8 mouse cellular contexts compared by ENCODE assay signal in genomic region chr11:120349986-120350702, GRCm38 (mm10). TPM values are rescaled to one million over a fixed set of nuclear protein-coding genes. Genes with fewer than 3 reads are reported as not detected.
A peak's percentile ranks its signal among the peaks of the same experiment; 100 is the strongest.
DNase-seq lines count a peak whose midpoint lies in the region; ATAC-seq and TF ChIP-seq lines count a peak whose summit lies in the region.

No protein-coding gene starts in this region.

- peak; percentile 45 for TF ChIP-seq POLR2A in brain, embryonic 14.5 days (IDR thresholded peaks at IDR 0.05; ENCODE audit: borderline replicate concordance, extremely low read depth, insufficient read depth, insufficient read length, poor library complexity, severe bottlenecking)

- peak; percentile 96 for TF ChIP-seq EP300 in heart, postnatal 0 days (IDR thresholded peaks at IDR 0.05; ENCODE audit: low read depth)

- H3K9ac ChIP-seq in forebrain, embryonic 11.5 days (ENCODE audit: low read length), result peak overlapping the region; percentile 100
- H3K9ac ChIP-seq in heart, postnatal 0 days (replicated peaks; ENCODE audit: low read depth, low read length), result peak overlapping the region; percentile 100
- H3K9ac ChIP-seq in neural tube, embryonic 14.5 days (replicated peaks; ENCODE audit: low read depth, low read length), result peak overlapping the region; percentile 100

- ATAC-seq in CD4-positive, CD25-positive, alpha-beta regulatory T cell, adult 4 months, result peak; percentile 19
- peak; percentile 80 for ATAC-seq in forebrain, embryonic 11.5 days (replicated peaks; ENCODE audit: low FRiP score)
- peak; percentile 78 for ATAC-seq in heart, postnatal 0 days (ENCODE audit: insufficient read depth, low read depth)
- peak; percentile 52 for ATAC-seq in neural tube, embryonic 14.5 days (ENCODE audit: low read depth)

- TF ChIP-seq CTCF in brain, embryonic 14.5 days (IDR thresholded peaks at IDR 0.05; ENCODE audit: borderline replicate concordance, extremely low read depth, insufficient read depth, insufficient read length), result no peak
- no peak; the same call in none of the 2 replicates for TF ChIP-seq CTCF in heart, postnatal 0 days (IDR thresholded peaks at IDR 0.05; ENCODE audit: low read depth)

- peaks cover 16% of the 10 kb centered on the region for H3K4me1 ChIP-seq in forebrain, embryonic 11.5 days (replicated peaks; ENCODE audit: control insufficient read depth, insufficient read depth, low read length)
- H3K4me1 ChIP-seq in heart, postnatal 0 days (ENCODE audit: control insufficient read depth, insufficient read depth), result peaks cover 26% of the 10 kb centered on the region
- peaks cover 30% of the 10 kb centered on the region for H3K4me1 ChIP-seq in neural tube, embryonic 14.5 days (ENCODE audit: control insufficient read depth, insufficient read depth, low read length)

- WGBS in forebrain, embryonic 11.5 days, result under 1% methylated on average over 68 of the region's 68 CpGs
- under 1% methylated on average over 67 of the region's 68 CpGs for WGBS in heart, postnatal 0 days
- WGBS in neural tube, embryonic 14.5 days, result under 1% methylated on average over 66 of the region's 68 CpGs

- H3K27me3 ChIP-seq in forebrain, embryonic 11.5 days (ENCODE audit: control insufficient read depth, insufficient read depth, low read length), result no peaks in the 10 kb centered on the region
- H3K27me3 ChIP-seq in heart, postnatal 0 days (ENCODE audit: control insufficient read depth, insufficient read depth, low read length), result no peaks in the 10 kb centered on the region
- H3K27me3 ChIP-seq in neural tube, embryonic 14.5 days (ENCODE audit: control insufficient read depth, insufficient read depth, low read length), result no peaks in the 10 kb centered on the region

- peaks cover 3% of the 10 kb centered on the region; the same call in 1 of the 2 replicates for H3K36me3 ChIP-seq in forebrain, embryonic 11.5 days (ENCODE audit: control insufficient read depth, insufficient read depth, low read length)
- peaks cover 10% of the 10 kb centered on the region for H3K36me3 ChIP-seq in heart, postnatal 0 days (replicated peaks; ENCODE audit: control insufficient read depth, insufficient read depth, low read length)
- H3K36me3 ChIP-seq in neural tube, embryonic 14.5 days (ENCODE audit: control insufficient read depth, insufficient read depth, low read length), result peaks cover 6% of the 10 kb centered on the region

- peak overlapping the region; percentile 100 for H3K4me3 ChIP-seq in forebrain, embryonic 11.5 days (ENCODE audit: low read depth, low read length)
- peak overlapping the region; percentile 98 for H3K4me3 ChIP-seq in heart, postnatal 0 days (ENCODE audit: low read depth, low read length)
- peak overlapping the region; percentile 100 for H3K4me3 ChIP-seq in neural tube, embryonic 14.5 days (ENCODE audit: low read depth, low read length)

- H3K9me3 ChIP-seq in forebrain, embryonic 11.5 days (ENCODE audit: control insufficient read depth, low read length), result no peaks in the 10 kb centered on the region
- no peaks in the 10 kb centered on the region for H3K9me3 ChIP-seq in heart, postnatal 0 days (replicated peaks; ENCODE audit: control insufficient read depth, low read length)
- no peaks in the 10 kb centered on the region for H3K9me3 ChIP-seq in neural tube, embryonic 14.5 days (ENCODE audit: control insufficient read depth, low read length)

- DNase-seq in brain, embryonic 14.5 days (ENCODE audit: low read depth), result peak; percentile 96
- peak; percentile 95 for DNase-seq in forebrain, embryonic 11.5 days (ENCODE audit: low spot score)
- peak; percentile 96 for DNase-seq in heart, postnatal 0 days (ENCODE audit: low spot score)
- DNase-seq in kidney, postnatal 4 days, result peak; percentile 94 to 96
- peak; percentile 93 to 94 for DNase-seq in lung, adult 18-20 months
- peak; percentile 92 for DNase-seq in testis, postnatal 14 days (ENCODE audit: low spot score)

- peak overlapping the region; percentile 89 for H3K4me2 ChIP-seq in forebrain, embryonic 11.5 days (ENCODE audit: low read depth, low read length, severe bottlenecking)
- H3K4me2 ChIP-seq in heart, postnatal 0 days (ENCODE audit: low read depth, low read length), result peak overlapping the region; percentile 85
- H3K4me2 ChIP-seq in neural tube, embryonic 14.5 days (ENCODE audit: low read depth, low read length), result peak overlapping the region; percentile 98

- peak overlapping the region; percentile 99 for H3K27ac ChIP-seq in forebrain, embryonic 11.5 days (ENCODE audit: low read depth, low read length)
- peak overlapping the region; percentile 99 for H3K27ac ChIP-seq in heart, postnatal 0 days (ENCODE audit: low read depth)
- H3K27ac ChIP-seq in neural tube, embryonic 14.5 days (ENCODE audit: low read depth, low read length), result peak overlapping the region; percentile 100

RNA-seq across cellular contexts. Expression of gene Actg1, which starts 1.8 kb away (rescaled TPM):
- 1,000 to 10,000 TPM; 2,387 to 3,192 TPM for polyA plus RNA-seq in CD4-positive, CD25-positive, alpha-beta regulatory T cell, adult 4 months (2017; shearing (Covaris generic))
- polyA plus RNA-seq in brain, embryonic 14.5 days (2012; rRNA removed), result 1,716 and 3,108 TPM in 2 replicates
- polyA plus RNA-seq in forebrain, embryonic 11.5 days (2014; fragmentation: Nextera tagmentation; extraction: Ambion mirVana), result 2,808 and 3,088 TPM in 2 replicates
- 700 and 751 TPM in 2 replicates for total RNA-seq in heart, postnatal 0 days (2014; rRNA removed; ENCODE audit: low replicate concordance)
- 639 and 714 TPM in 2 replicates for polyA plus RNA-seq in heart, postnatal 0 days (2015; fragmentation: Nextera tagmentation; extraction: Ambion mirVana)
- polyA plus RNA-seq in neural tube, embryonic 14.5 days (2014; fragmentation: Nextera tagmentation; extraction: Ambion mirVana), result 4,176 and 4,177 TPM in 2 replicates

RNA-seq across cellular contexts. Expression of gene Fscn2, which starts 11.2 kb away (rescaled TPM):
- under 1 TPM; 0.67 to 0.99 TPM for polyA plus RNA-seq in CD4-positive, CD25-positive, alpha-beta regulatory T cell, adult 4 months (2017; shearing (Covaris generic))
- 0.95 and 0.96 TPM in 2 replicates for polyA plus RNA-seq in brain, embryonic 14.5 days (2012; rRNA removed)
- 1.0 TPM in 1 of 2 replicates, not detected in the other for polyA plus RNA-seq in forebrain, embryonic 11.5 days (2014; fragmentation: Nextera tagmentation; extraction: Ambion mirVana)
- not detected in 2 replicates for total RNA-seq in heart, postnatal 0 days (2014; rRNA removed; ENCODE audit: low replicate concordance)
- 0.65 and 0.68 TPM in 2 replicates for polyA plus RNA-seq in heart, postnatal 0 days (2015; fragmentation: Nextera tagmentation; extraction: Ambion mirVana)
- polyA plus RNA-seq in neural tube, embryonic 14.5 days (2014; fragmentation: Nextera tagmentation; extraction: Ambion mirVana), result 0.63 and 1.7 TPM in 2 replicates

RNA-seq across cellular contexts. Expression of gene Faap100, which starts 28.4 kb away (rescaled TPM):
- 10 to 100 TPM; 17.8 to 27.0 TPM for polyA plus RNA-seq in CD4-positive, CD25-positive, alpha-beta regulatory T cell, adult 4 months (2017; shearing (Covaris generic))
- polyA plus RNA-seq in brain, embryonic 14.5 days (2012; rRNA removed), result 114 and 122 TPM in 2 replicates
- 33.8 and 39.8 TPM in 2 replicates for polyA plus RNA-seq in forebrain, embryonic 11.5 days (2014; fragmentation: Nextera tagmentation; extraction: Ambion mirVana)
- 46.7 and 70.5 TPM in 2 replicates for total RNA-seq in heart, postnatal 0 days (2014; rRNA removed; ENCODE audit: low replicate concordance)
- polyA plus RNA-seq in heart, postnatal 0 days (2015; fragmentation: Nextera tagmentation; extraction: Ambion mirVana), result 22.3 and 28.6 TPM in 2 replicates
- polyA plus RNA-seq in neural tube, embryonic 14.5 days (2014; fragmentation: Nextera tagmentation; extraction: Ambion mirVana), result 74.8 and 86.8 TPM in 2 replicates

Comparison
In these comparisons a context has a peak if more than half of its experiments do, and no peak if none do; other contexts are left out.
1. Peak in every context shown above with its lines: DNase-seq, ATAC-seq, H3K4me3 ChIP-seq and H3K27ac ChIP-seq.
2. ATAC-seq: peak in every context shown above with its lines; median percentile 80 in forebrain, embryonic 11.5 days; 78 in heart, postnatal 0 days; 52 in neural tube, embryonic 14.5 days; 19 in CD4-positive, CD25-positive, alpha-beta regulatory T cell, adult 4 months.